ENCODE assay signal across 7 mouse cellular contexts in genomic region chrX:109013283-109013682, GRCm38 (mm10). TPM values are rescaled to one million over a fixed set of nuclear protein-coding genes. Genes with fewer than 3 reads are reported as not detected.
DNase-seq lines count a peak whose midpoint lies in the region; ATAC-seq lines count a peak whose summit lies in the region.

TSS of gene Hmgn5 (minus strand) at chrX:109013404.

- no peaks in the 10 kb centered on the region for H3K4me1 ChIP-seq in embryonic facial prominence, embryonic 12.5 days
- no peaks in the 10 kb centered on the region for H3K4me1 ChIP-seq in limb, embryonic 13.5 days
- H3K4me1 ChIP-seq in midbrain, embryonic 16.5 days (ENCODE audit: control insufficient read depth, insufficient read depth, low read length) = no peaks in the 10 kb centered on the region

- DNase-seq in adrenal gland, postnatal 25 days = peak; percentile 91
- DNase-seq in heart, adult 18-20 months = peak; percentile 94 to 96
- DNase-seq in kidney, adult 8-10 months = peak; percentile 94 to 95
- DNase-seq in spleen, postnatal 10 days (ENCODE audit: low spot score in 2 of 2) = peak; percentile 87 to 92

- H3K27me3 ChIP-seq in embryonic facial prominence, embryonic 12.5 days = no peaks in the 10 kb centered on the region
- no peaks in the 10 kb centered on the region for H3K27me3 ChIP-seq in limb, embryonic 13.5 days
- H3K27me3 ChIP-seq in midbrain, embryonic 16.5 days (ENCODE audit: control insufficient read depth, insufficient read depth, low read depth, low read length) = no peaks in the 10 kb centered on the region

- no peaks in the 10 kb centered on the region for H3K36me3 ChIP-seq in embryonic facial prominence, embryonic 12.5 days
- H3K36me3 ChIP-seq in limb, embryonic 13.5 days = no peaks in the 10 kb centered on the region
- H3K36me3 ChIP-seq in midbrain, embryonic 16.5 days (ENCODE audit: control insufficient read depth, insufficient read depth, low read length) = no peaks in the 10 kb centered on the region

- WGBS in embryonic facial prominence, embryonic 12.5 days = 28% methylated on average over 25 of the region's 25 CpGs
- WGBS in limb, embryonic 13.5 days = 16% methylated on average over 25 of the region's 25 CpGs
- WGBS in midbrain, embryonic 16.5 days = 22% methylated on average over 25 of the region's 25 CpGs

- peak within 1 kb of the TSS; percentile 52 for H3K4me2 ChIP-seq in embryonic facial prominence, embryonic 12.5 days (replicated peaks)
- H3K4me2 ChIP-seq in limb, embryonic 13.5 days (replicated peaks) = peak within 1 kb of the TSS; percentile 63
- peak within 1 kb of the TSS; percentile 67 for H3K4me2 ChIP-seq in midbrain, embryonic 16.5 days (ENCODE audit: low read length)

- peak; percentile 99 for ATAC-seq in embryonic facial prominence, embryonic 12.5 days (ENCODE audit: insufficient number of reproducible peaks, insufficient read depth, low FRiP score, low TSS enrichment)
- ATAC-seq in limb, embryonic 13.5 days (ENCODE audit: low FRiP score, low read depth) = peak; percentile 98
- peak; percentile 98 for ATAC-seq in midbrain, embryonic 16.5 days

- no peaks in the 10 kb centered on the region for H3K9me3 ChIP-seq in embryonic facial prominence, embryonic 12.5 days
- H3K9me3 ChIP-seq in limb, embryonic 13.5 days = no peaks in the 10 kb centered on the region
- no peaks in the 10 kb centered on the region for H3K9me3 ChIP-seq in midbrain, embryonic 16.5 days (replicated peaks; ENCODE audit: control insufficient read depth, low read length, poor library complexity, severe bottlenecking)

- peak within 1 kb of the TSS; percentile 42 for H3K4me3 ChIP-seq in embryonic facial prominence, embryonic 12.5 days
- H3K4me3 ChIP-seq in limb, embryonic 13.5 days = peak within 1 kb of the TSS; percentile 50
- H3K4me3 ChIP-seq in midbrain, embryonic 16.5 days (ENCODE audit: low read depth, low read length) = peak within 1 kb of the TSS; percentile 49

- H3K27ac ChIP-seq in embryonic facial prominence, embryonic 12.5 days = peak within 1 kb of the TSS; percentile 60
- H3K27ac ChIP-seq in limb, embryonic 13.5 days = peak within 1 kb of the TSS; percentile 48; the same call in 1 of the 2 replicates
- H3K27ac ChIP-seq in midbrain, embryonic 16.5 days (ENCODE audit: low read length) = peak within 1 kb of the TSS; percentile 60; the same call in 1 of the 2 replicates

- H3K9ac ChIP-seq in embryonic facial prominence, embryonic 12.5 days = peak within 1 kb of the TSS; percentile 44
- peak within 1 kb of the TSS; percentile 48 for H3K9ac ChIP-seq in limb, embryonic 13.5 days
- H3K9ac ChIP-seq in midbrain, embryonic 16.5 days (ENCODE audit: low read depth, low read length) = peak within 1 kb of the TSS; percentile 30; the same call in 1 of the 2 replicates

RNA-seq across cellular contexts. Expression of gene Hmgn5, which starts in this region (rescaled TPM):
- 13.4 and 21.6 TPM in 2 replicates for total RNA-seq in adrenal gland, postnatal 25 days (2021)
- 23.8 and 26.5 TPM in 2 replicates for polyA plus RNA-seq in embryonic facial prominence, embryonic 12.5 days (2016; fragmentation: Nextera tagmentation; extraction: Ambion mirVana)
- 10 to 100 TPM in 1 of 2 experiments, 1 to 10 TPM in 1; 8.8 to 11.8 TPM for total RNA-seq in heart, adult 18-20 months (2021)
- 19.3 and 22.5 TPM in 2 replicates for polyA plus RNA-seq in limb, embryonic 13.5 days (2015; fragmentation: Nextera tagmentation; extraction: Ambion mirVana)
- polyA plus RNA-seq in midbrain, embryonic 16.5 days (2015; fragmentation: Nextera tagmentation; extraction: Ambion mirVana) = 11.6 and 13.1 TPM in 2 replicates

Comparison
In these comparisons a context has a peak if more than half of its experiments do, and no peak if none do; other contexts are left out.
1. Peak in every context shown above with its lines: DNase-seq, ATAC-seq, H3K4me3 ChIP-seq and H3K27ac ChIP-seq.